Mouse (Mus musculus): ENCODE data around the gene Hsd17b14. TPM values are rescaled to one million over a fixed set of nuclear protein-coding genes. Genes with fewer than 3 reads are reported as not detected.

The Hsd17b14 gene
- total RNA-seq, 1 experiment from 2014 or later = not detected

DNA sequence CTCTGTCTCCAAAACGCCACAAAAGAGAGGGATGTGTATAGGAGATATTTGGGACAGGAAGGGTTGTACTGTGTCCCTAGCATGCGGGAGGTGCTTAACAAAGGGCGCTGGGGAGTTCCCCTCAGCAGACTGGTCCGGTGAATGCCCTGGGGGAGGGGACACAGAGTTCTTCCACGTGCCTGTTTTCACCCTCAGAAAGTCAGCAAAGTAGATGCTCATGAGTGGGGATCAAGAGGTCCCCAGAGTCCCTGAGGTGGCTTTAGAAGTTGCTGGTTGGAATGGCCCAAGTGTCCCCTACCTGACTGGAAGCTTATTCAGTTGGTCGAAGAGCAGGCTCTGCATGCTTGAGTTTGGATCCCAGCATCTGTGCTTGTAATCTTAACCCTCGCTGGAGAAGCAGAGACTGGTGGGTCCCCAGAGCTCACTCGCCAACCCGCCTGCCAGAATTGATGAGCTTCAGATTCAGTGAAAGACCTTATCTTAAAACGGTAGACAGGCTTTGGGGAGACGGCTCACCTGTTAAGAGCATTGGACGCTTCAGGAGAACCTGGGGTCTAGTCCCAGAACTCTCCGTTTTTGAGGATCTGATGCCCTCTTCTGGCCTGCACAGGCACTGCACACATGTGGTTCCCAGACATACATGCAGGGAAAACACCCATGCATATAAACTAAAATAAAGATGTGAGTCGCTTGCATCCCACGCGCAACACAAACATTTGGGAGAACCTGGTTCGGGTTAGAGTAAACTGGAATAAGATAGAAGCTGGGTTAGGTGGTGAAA is 6.3 kb downstream of the Hsd17b14 start:
- ATAC-seq (replicated peaks; ENCODE audit: insufficient number of reproducible peaks, low FRiP score, low TSS enrichment, poor library complexity, severe bottlenecking) = peak; percentile 62

DNA sequence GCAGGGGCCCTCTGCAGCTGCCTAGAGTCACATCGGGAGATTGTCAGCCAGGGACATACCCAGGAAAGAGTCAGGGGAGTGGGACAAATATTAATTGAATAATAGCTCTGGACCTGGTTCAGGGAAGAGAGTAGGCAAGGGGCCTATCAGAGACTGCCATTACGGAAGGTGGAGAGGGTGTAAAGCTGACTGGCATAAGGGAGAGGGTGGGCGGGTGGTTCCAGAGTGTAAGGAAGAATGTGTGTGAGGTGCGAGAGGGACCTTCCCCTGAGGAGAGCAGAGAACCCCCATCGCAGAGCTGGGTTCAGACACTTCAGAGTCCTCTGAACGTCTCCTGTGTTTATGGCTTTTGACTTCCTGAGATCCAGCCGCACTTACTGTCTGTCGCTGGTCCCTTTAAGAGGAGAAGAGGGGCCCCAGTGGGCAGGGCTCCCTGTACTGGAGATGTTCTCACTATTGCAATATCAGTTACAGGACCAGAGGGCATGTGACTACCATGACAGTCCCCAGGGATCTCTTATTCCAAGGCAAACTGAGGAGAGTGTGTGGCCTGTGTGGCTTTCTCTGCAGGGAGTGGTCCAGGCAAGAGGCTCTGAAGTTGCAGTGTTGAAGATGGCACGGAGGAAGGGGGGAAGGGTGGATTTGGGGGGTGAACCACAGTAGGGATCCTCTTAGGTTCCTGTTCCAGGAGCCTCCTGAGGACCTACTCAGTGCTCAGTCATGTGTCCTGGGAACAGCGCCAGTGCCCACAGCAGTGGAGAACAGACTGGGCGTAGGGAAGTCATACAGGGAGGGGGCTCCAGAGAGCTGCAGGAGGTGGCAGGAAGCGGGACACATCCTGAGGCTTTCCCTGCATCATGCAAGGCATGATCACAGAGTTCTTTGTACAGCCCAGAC is 7.2 kb downstream of the Hsd17b14 start:
- ATAC-seq (replicated peaks; ENCODE audit: insufficient number of reproducible peaks, low FRiP score, low TSS enrichment, poor library complexity, severe bottlenecking) = no peak

DNA sequence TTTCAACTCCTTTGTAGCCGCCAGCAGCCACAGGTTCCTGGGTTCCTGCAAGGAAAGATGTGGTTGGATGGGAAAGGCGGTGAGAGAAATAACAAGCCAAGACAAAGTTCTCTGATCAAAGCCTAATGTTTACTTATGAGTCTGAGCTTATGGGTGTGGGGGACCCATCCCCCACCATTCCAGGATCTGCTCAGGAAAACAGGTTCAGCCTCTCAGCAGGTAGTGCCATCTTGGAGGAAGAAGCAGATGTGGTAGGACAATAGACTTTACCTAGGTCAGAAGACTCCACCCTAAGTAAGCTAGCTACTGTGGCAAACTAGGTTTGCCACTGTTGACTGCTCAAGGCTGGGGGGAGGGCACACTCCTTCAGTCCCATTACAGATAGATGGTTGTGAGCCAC is 10.1 kb downstream of the Hsd17b14 start:
- ATAC-seq (replicated peaks; ENCODE audit: insufficient number of reproducible peaks, low FRiP score, low TSS enrichment, poor library complexity, severe bottlenecking) = no peak

DNA sequence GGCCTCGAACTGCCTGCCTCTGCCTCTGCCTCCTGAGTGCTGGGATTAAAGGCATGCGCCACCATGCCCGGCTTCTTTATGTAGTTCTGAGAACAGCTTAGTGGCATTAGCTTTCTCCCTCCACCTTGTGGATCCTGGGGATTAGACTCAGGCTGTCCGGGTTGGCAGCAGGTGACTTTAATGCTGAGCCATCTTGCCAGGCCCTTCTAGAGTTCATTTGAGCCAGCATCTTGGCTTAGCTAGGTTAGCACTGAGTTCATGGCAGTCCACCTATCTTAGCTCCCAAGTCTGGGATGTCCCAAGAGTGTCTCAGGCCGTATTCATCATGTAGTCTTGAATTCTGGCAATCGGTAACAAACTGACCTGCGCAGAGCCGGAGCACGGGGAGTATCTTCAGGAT is 10.8 kb downstream of the Hsd17b14 start:
- ATAC-seq (replicated peaks; ENCODE audit: insufficient number of reproducible peaks, low FRiP score, low TSS enrichment, poor library complexity, severe bottlenecking) = no peak

DNA sequence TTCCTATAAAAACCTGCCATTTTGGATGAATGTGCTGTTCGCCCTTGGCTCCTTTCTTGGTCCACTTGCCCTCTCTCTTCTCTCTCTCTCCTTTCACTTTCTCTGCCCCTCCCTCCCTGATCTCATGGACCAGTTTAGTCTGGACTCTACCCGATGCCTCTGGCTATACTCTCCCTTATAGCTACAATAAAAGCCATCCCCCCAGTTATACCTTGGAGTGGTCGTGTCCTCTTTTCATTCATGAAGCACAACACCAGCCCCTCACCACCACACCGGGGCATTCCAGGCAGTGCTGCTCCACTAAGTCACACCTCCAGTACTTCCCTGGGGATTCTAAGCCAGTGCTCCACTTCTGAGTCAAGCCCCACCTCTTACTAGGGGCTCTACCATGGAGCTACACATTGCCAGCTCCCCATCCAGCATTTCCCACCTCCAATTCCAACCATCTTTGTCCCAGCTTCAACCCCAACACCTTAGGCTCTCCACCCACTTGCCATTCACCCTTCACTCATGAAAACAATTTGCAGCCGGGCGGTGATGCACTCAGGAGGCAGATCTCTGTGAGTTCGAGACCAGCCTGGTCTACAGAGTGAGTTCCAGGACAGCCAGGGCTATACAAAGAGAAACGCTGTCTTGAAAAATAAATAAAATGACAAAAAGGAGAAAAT is 12.6 kb downstream of the Hsd17b14 start:
- no peak for ATAC-seq (replicated peaks; ENCODE audit: insufficient number of reproducible peaks, low FRiP score, low TSS enrichment, poor library complexity, severe bottlenecking)

DNA sequence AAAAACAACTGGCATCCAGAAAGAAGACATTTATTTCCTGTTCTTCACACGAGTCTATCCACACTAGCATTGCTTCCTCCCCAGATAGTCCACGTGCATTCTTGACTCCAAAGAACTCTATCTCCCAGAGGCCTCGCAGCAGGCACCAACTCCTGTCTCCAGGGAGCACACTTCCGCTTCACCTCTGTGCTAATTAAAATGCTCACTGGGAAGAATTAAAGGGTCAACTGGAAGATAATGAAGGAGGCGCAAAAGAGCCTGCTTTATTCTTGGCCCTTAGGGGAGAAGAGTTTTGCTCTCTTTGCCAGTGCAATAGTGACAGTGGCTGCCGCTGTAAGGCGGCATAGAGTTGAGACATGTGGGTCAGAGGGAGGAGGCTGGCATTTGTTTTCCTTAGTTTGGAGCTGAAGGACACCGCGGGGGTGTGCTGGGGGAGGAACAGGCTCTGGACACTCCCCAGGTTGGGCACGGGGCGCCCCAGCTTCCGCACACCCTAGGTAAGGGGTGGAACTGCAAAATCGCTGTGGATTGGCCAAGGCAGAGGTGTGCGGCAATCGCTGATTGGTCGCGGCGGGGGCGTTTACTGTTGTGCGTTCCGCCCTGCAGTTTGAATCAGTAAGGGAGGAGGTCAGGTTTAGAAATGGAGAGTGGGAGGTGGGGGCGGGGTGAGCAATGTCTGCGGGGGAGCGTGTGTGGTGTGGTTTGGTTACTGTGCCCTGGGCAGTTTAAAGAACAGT is 13.3 kb downstream of the Hsd17b14 start:
- ATAC-seq (replicated peaks; ENCODE audit: insufficient number of reproducible peaks, low FRiP score, low TSS enrichment, poor library complexity, severe bottlenecking) = peak; percentile 89

DNA sequence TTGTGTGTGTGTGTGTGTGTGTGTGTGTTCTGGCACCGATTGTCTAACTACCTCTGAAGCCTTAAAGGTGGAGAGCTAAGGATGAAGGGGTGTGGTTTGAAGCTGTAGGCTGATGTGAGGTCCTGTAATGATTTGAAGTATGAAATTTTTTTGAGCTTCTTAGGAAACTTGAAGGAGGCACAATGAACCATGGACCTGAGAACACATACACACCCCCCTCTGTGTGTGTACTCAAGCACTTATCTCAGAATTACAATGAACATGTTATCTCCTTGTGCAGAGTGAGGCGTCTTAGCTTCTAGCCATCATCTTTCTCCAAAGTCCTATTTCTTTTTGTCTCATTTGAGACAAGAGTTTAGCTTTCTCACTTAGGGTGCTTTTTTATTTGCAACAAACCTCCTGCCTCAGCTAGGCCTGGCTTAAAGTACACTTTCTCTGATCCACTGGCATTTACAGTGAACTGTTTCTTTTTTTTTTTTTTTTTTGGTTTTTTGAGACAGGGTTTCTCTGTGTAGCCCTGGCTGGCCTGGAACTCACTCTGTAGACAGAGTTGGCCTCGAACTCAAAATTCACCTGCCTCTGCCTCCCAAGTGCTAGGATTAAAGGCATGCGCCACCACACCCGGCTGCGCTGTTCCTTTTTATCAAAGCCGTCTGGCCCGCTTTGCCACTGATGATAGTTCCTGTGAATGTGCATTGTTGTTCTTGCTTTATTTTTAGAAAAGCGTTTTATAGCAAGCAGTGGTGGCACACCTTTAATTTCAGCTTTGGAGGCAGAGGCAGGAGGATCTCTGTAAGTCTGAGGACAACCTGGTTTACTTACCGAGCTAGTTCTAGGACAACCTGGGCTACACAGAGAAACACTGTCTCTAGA is 14.1 kb downstream of the Hsd17b14 start:
- no peak for ATAC-seq (replicated peaks; ENCODE audit: insufficient number of reproducible peaks, low FRiP score, low TSS enrichment, poor library complexity, severe bottlenecking)

DNA sequence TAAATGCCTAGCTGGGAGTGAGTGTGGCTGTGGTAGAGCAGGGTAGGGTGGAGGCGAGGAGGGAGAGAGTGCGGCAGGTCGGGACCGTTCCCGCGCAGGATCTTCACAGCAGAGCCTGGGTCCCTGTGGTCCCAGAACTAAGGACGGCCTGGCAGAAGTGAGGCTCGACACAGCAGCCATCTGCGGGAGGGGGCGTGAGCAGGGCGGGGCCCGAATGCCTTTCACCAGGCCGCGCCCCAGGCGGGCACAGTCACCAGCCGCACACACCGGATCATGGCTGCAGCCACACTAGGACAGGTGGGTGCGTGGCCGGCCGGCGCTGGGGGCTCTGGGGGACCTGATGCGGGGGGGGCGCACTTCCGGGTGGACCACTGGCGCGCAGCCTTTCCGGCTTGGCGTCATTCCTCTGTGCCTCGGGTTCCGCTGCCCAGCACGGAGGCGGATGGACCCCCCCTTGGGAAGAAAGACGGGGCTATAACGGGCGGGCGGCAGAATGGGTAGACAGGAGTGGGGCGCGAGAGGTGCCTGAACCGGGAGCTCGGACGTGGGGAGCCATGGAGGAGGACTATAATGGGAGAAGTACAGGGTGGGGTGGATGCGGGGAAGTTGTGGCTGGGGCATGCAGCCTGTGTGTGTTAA is 15.5 kb downstream of the Hsd17b14 start, which contains the start of gene Bcat2:
Bcat2 (plus strand) TSS at position 51 of the 639 bp plus-strand sequence.
- peak; percentile 61 for ATAC-seq (replicated peaks; ENCODE audit: insufficient number of reproducible peaks, low FRiP score, low TSS enrichment, poor library complexity, severe bottlenecking)

DNA sequence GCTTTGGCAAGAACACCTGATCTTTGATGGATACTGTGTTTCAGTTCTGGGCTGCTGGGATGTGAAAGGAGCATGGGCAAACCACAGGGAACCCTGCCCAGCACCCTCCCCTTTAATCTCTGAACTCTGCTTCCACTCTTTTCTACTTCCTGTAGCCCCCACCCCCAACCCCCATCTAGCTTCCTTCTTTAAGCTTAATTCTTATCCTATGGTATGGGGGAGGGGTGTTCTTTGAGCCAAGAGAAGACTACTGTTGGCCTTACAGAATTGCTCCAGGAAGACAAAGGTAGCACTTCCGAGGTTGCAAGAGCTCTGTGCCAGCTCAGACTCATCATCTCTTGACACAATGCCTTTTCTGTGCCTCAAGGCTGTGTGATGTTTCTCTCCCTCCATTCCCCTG is 17.3 kb downstream of the Hsd17b14 start:
- ATAC-seq (replicated peaks; ENCODE audit: insufficient number of reproducible peaks, low FRiP score, low TSS enrichment, poor library complexity, severe bottlenecking) = no peak

DNA sequence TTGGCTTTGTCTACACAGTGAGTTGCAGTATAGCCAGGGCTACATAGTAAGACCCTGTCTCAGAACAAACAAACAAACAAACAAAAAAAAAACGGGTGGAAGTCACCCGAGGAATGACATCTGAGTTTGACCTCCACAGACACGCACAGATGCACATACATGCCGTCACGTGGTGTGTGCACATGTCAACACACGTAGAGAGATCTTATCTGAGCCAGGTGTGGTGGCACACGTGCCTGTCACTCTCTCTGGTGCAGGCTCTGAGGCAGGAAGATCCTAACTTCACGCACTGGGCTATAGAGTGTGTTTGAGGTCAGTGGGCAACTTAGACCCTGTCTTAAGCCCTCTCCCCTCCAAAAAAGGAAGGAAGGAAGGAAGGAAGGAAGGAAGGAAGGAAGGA is 19.3 kb downstream of the Hsd17b14 start:
- ATAC-seq (replicated peaks; ENCODE audit: insufficient number of reproducible peaks, low FRiP score, low TSS enrichment, poor library complexity, severe bottlenecking) = no peak

DNA sequence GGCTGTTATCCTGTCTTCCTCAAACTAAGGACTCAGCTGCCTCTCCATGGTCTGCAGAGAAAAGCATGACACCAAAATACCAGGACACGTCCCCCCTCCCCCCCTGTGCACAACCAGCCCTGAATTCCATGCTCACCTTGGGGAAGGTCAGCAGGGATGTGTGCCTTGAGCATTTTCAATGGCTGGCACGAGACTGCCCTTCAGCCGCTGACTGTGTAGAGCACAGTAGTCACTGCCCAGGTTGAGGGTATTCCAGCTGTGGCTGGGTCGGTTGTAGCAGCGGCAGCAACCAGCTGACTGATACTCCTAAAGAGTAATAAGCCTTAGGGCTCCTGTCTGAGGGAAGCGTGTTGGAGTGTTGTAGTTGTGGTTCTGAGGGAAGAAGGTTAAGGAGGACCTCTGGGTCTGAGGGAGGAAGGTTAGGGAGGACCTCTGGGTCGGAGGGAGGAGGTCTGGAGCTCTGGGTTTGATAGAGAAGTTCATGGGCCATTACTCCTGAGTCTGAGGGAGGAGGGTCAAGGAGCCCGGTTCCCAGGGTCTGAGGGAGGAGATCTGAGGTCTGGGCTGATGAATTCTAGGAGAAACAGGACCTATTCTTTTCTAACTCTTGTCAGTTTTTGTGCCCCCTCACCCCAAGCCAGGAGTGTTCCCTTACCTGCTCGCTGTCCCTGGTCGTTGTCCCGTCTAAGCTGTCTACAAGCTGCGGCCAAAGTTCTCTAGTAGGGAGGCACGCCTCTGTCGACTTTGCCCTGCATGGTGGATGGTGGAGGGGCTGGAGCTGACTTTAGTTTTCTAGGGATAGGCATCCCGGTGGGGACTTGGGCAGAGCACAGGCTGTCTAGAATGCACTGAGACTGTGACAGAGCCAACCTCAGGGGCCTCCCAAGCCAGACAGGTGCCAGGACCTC is 20.0 kb downstream of the Hsd17b14 start:
- no peak for ATAC-seq (replicated peaks; ENCODE audit: insufficient number of reproducible peaks, low FRiP score, low TSS enrichment, poor library complexity, severe bottlenecking)

DNA sequence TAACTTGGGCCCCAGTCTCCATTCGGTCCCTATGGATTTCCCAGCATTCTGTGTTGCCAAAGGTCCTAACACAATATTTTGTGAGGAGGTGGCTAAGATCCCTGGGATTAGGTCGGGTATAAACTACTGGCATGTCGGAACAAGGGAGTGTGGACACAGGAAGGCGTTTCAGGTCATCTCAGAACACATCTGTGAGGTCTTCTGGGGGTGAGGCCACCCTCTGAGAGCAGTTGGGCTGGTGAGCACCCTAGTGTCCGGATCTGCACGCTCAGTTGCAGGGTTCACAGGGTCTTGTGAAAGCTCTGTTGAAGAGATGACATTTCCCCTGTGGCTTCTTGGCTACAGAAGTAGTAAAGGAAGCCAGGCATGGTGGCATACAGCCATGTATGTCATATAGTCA is 31.2 kb downstream of the Hsd17b14 start:
- no peak for ATAC-seq (replicated peaks; ENCODE audit: insufficient number of reproducible peaks, low FRiP score, low TSS enrichment, poor library complexity, severe bottlenecking)

DNA sequence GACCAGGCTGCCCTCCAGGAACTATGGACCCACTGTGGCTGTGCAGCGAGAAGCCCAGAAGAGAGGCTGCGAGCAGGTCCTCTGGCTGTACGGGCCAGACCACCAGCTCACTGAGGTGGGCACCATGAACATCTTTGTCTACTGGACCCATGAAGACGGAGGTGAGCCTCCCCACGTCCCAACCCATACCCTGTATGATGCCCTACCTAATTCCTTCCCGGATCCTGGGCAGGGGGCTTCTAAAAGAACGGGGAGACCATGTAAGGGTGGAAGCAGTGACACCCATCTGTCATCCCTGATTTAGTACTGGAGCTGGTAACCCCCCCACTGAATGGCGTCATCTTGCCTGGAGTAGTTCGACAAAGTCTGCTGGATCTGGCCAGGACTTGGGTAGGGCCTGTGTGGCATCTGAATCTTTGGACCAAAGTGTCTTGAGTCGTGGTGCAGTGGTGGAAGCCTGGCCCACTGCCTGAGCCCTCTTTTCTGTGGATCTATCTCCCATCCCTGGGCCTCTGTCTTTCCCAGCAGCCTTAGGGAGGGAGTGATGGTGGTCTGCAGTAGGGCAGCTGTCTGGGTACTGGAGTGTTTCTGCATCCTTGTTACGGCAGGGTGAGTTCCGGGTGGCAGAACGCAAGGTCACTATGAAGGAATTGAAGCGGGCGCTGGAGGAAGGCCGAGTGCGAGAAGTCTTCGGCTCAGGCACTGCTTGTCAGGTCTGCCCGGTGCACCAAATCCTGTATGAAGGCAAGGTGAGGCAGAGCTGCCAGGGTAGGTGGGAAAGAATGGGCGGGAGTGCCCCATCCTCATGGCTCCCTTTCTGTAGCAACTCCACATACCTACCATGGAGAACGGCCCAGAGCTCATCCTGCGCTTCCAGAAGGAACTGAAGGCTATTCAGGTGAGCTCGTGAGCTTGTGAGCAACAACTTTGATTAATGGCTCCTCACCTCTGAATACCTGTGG is 33.2 kb downstream of the Hsd17b14 start:
- ATAC-seq (replicated peaks; ENCODE audit: insufficient number of reproducible peaks, low FRiP score, low TSS enrichment, poor library complexity, severe bottlenecking) = no peak

DNA sequence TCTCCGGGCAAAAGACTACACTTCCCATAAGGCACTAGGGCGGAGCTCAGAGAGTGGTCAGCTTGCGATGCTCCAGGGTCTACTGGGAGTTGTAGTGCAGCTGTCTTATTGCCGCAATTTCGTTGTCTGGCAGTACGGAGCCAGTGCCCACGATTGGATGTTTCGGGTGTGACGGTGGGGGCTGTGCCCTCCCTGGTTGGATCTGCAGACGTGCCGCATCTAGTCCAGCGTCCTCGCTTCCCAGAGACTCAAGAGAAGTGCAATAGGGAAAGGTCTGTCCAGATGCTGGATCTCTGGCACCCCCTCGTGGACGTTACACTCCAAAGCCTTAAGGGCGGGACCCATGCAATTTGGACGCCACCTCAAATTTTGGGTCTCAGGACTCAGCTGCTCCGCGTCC is 34.5 kb downstream of the Hsd17b14 start:
- peak; percentile 87 for ATAC-seq (replicated peaks; ENCODE audit: insufficient number of reproducible peaks, low FRiP score, low TSS enrichment, poor library complexity, severe bottlenecking)

DNA sequence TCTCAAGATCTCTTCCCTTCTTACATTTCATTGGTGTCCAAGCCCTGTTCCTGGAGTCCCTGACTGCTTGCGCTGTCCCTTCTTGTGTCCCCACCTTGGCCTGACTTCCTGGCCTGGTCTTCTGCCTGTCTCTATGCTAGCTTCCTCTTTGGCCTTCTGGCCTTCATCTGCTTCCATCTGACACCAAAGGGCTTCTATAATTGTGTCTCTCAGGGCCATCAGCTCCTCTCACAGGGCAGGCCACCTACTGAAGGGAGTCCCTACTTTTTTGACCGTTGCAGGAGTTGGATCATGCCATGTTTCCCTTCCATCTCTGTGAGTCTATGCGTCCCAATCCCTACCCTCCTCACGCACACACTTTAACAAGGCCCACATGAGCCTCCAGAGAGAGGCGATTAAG is 35.2 kb downstream of the Hsd17b14 start:
- no peak for ATAC-seq (replicated peaks; ENCODE audit: insufficient number of reproducible peaks, low FRiP score, low TSS enrichment, poor library complexity, severe bottlenecking)

Measured in monocyte, adult 5-6 weeks (primary cell).